Comparison of ENCODE assay signal across 39 mouse cellular contexts in the genomic region with DNA sequence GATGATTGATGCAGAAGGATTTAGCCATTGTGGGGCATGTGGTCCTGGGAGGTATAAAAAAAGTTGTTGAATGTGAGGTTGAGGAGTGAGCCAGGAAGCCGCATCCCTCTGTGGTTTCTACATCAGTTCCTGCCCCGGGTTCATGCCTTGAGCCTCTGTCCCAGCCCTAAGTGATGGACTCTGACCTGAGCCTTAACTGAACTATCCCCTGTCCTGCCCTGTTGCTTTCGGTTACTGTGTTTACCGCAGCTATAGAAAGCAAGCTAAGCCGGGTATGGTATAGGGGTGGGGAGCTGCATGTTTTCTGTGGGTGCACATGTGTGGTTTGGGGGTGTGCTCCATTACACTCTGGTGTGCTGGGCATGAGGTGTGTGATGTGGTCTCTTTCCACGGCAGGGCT. TPM values are rescaled to one million over a fixed set of nuclear protein-coding genes. Genes with fewer than 3 reads are reported as not detected.
A peak's percentile ranks its signal among the peaks of the same experiment; 100 is the strongest.
DNase-seq lines count a peak whose midpoint lies in the region; ATAC-seq and TF ChIP-seq lines count a peak whose summit lies in the region.
"Had no signal": no experiment of that assay in that cellular context is flagged by ENCODE, and none has a peak within 500 bp of the region (broad histone marks: within the 10 kb centered on the region; RNA-seq: fewer than 3 reads in every experiment).

No protein-coding gene starts in this region.

- H3K27me3 ChIP-seq in liver, embryonic 11.5 days (replicated peaks; ENCODE audit: control insufficient read depth, insufficient read depth, low read length): peaks cover 4% of the 10 kb centered on the region; the same call in 1 of the 2 replicates
- H3K27me3 ChIP-seq in liver, postnatal 0 days (ENCODE audit: insufficient read depth, low read length): no peaks in the 10 kb centered on the region
- H3K27me3 ChIP-seq: limb, embryonic 13.5 days; midbrain, embryonic 13.5 days; neural tube, embryonic 15.5 days had no signal

- H3K4me2 ChIP-seq in liver, embryonic 11.5 days: no peak overlapping the region
- no peak overlapping the region for H3K4me2 ChIP-seq in liver, postnatal 0 days (ENCODE audit: low read depth, low read length)
- H3K4me2 ChIP-seq: heart, embryonic 11.5 days had no signal

- no peaks in the 10 kb centered on the region for H3K36me3 ChIP-seq in liver, embryonic 11.5 days (ENCODE audit: control insufficient read depth, insufficient read depth, low read length)
- H3K36me3 ChIP-seq in liver, postnatal 0 days (replicated peaks; ENCODE audit: insufficient read depth, low read length): no peaks in the 10 kb centered on the region
- H3K36me3 ChIP-seq: forebrain, embryonic 12.5 days; G1E; hindbrain, embryonic 13.5 days; limb, embryonic 13.5 days; liver, embryonic 15.5 days; midbrain, embryonic 13.5 days; neural tube, embryonic 15.5 days had no signal

- peaks cover 3% of the 10 kb centered on the region; the same call in 1 of the 2 replicates for H3K4me1 ChIP-seq in liver, embryonic 11.5 days (replicated peaks; ENCODE audit: control insufficient read depth, insufficient read depth, low read length)
- H3K4me1 ChIP-seq in liver, postnatal 0 days (ENCODE audit: insufficient read depth): peaks cover 13% of the 10 kb centered on the region

- 56% methylated on average over 6 of the region's 6 CpGs for WGBS in liver, embryonic 11.5 days
- WGBS in liver, postnatal 0 days (ENCODE audit: insufficient replicate concordance): 33% methylated on average over 6 of the region's 6 CpGs

- no peak for DNase-seq in liver, embryonic 11.5 days (ENCODE audit: low spot score)
- DNase-seq in liver: no peak
- no peak for DNase-seq in liver, postnatal 0 days
- peak; percentile 25 for DNase-seq in yolk sac, embryonic 10.5 days (ENCODE audit: low spot score)
- DNase-seq in urinary bladder, postnatal 25 days (ENCODE audit: low spot score): no peak
- no peak for DNase-seq in thymus, postnatal 0 days (ENCODE audit: low spot score)
- no peak for DNase-seq in kidney, postnatal 4 days
- DNase-seq: adrenal gland, postnatal 10 days; cerebellum, adult 11 months; cerebellum, adult 9-11 months; gastrocnemius, postnatal 14 days; heart, adult 18-20 months; heart, postnatal 36 days; kidney, adult 2 months; kidney, postnatal 36 days; lung, postnatal 36 days; retina, postnatal 1 day; spleen, adult 18-20 months; thymus, postnatal 25 days had no signal

- peak; percentile 27; the same call in 1 of the 2 replicates for ATAC-seq in liver, embryonic 11.5 days (replicated peaks; ENCODE audit: low FRiP score)
- ATAC-seq in common myeloid progenitor, adult 5-6 weeks (replicated peaks; ENCODE audit: low read depth, poor library complexity, severe bottlenecking): peak; percentile 36
- ATAC-seq in liver, postnatal 0 days: peak; percentile 61
- ATAC-seq: inflammation-experienced regulatory T-cells, adult 6 months had no signal

- TF ChIP-seq CTCF in liver, postnatal 0 days (IDR thresholded peaks at IDR 0.05; ENCODE audit: low read depth): no peak

- no peak for TF ChIP-seq EP300 in liver, postnatal 0 days (IDR thresholded peaks at IDR 0.05; ENCODE audit: low read depth)

- no peak overlapping the region for H3K27ac ChIP-seq in liver, embryonic 11.5 days (ENCODE audit: low read depth, low read length)
- H3K27ac ChIP-seq in liver, postnatal 0 days (ENCODE audit: low read depth): no peak overlapping the region
- H3K27ac ChIP-seq: forebrain, embryonic 12.5 days; hindbrain, embryonic 13.5 days; limb, embryonic 13.5 days; liver, embryonic 15.5 days; midbrain, embryonic 13.5 days; neural tube, embryonic 15.5 days had no signal

- H3K9me3 ChIP-seq in liver, embryonic 11.5 days (ENCODE audit: control insufficient read depth, low read length): no peaks in the 10 kb centered on the region
- H3K9me3 ChIP-seq in liver, postnatal 0 days (ENCODE audit: low read length): no peaks in the 10 kb centered on the region
- H3K9me3 ChIP-seq: forebrain, embryonic 12.5 days; G1E; hindbrain, embryonic 13.5 days; limb, embryonic 13.5 days; liver, embryonic 15.5 days; midbrain, embryonic 13.5 days; neural tube, embryonic 15.5 days had no signal

- H3K4me3 ChIP-seq in liver, embryonic 11.5 days (ENCODE audit: low read depth, low read length): no peak overlapping the region
- H3K4me3 ChIP-seq in liver, postnatal 0 days (ENCODE audit: low read depth, low read length): no peak overlapping the region
- H3K4me3 ChIP-seq: forebrain, embryonic 12.5 days; hindbrain, embryonic 13.5 days; limb, embryonic 13.5 days; liver, embryonic 15.5 days; midbrain, embryonic 13.5 days had no signal

- H3K9ac ChIP-seq in liver, embryonic 11.5 days (ENCODE audit: low read depth, low read length): no peak overlapping the region
- no peak overlapping the region for H3K9ac ChIP-seq in liver, postnatal 0 days (replicated peaks)
- H3K9ac ChIP-seq: forebrain, embryonic 12.5 days; hindbrain, embryonic 13.5 days; limb, embryonic 13.5 days; liver, embryonic 15.5 days; midbrain, embryonic 13.5 days; neural tube, embryonic 15.5 days had no signal

RNA-seq across cellular contexts. Expression of gene Mag, which starts 4.9 kb away (rescaled TPM):
- polyA plus RNA-seq in liver, embryonic 11.5 days (2014; fragmentation: Nextera tagmentation; extraction: Ambion mirVana): 0.08 and 0.23 TPM in 2 replicates
- not detected in 2 replicates for total RNA-seq in common myeloid progenitor, adult 5-6 weeks (2017)
- 0.47 and 0.51 TPM in 2 replicates for polyA plus RNA-seq in liver, postnatal 0 days (2015; fragmentation: Nextera tagmentation; extraction: Ambion mirVana)
- 0.42 and 0.46 TPM in 2 replicates for polyA plus RNA-seq in thymus, postnatal 0 days (2015; fragmentation: Nextera tagmentation; extraction: Ambion mirVana)
- total RNA-seq: G1E; heart, postnatal 36 days had no signal
- polyA plus RNA-seq: G1E; inflammation-experienced regulatory T-cells, adult 6 months had no signal

RNA-seq across cellular contexts. Expression of gene Hamp2, which starts 14.7 kb away (rescaled TPM):
- polyA plus RNA-seq in liver, embryonic 11.5 days (2014; fragmentation: Nextera tagmentation; extraction: Ambion mirVana): not detected in 2 replicates
- not detected in 2 replicates for total RNA-seq in common myeloid progenitor, adult 5-6 weeks (2017)
- polyA plus RNA-seq in liver, postnatal 0 days (2015; fragmentation: Nextera tagmentation; extraction: Ambion mirVana): 0.49 TPM in 1 of 2 replicates, not detected in the other
- polyA plus RNA-seq in thymus, postnatal 0 days (2015; fragmentation: Nextera tagmentation; extraction: Ambion mirVana): 2.1 TPM in 2 replicates
- total RNA-seq: G1E; gastrocnemius, postnatal 14 days; layer of hippocampus, adult 8-10 months; layer of hippocampus, postnatal 25 days; left cerebral cortex, adult 8-10 months; left cerebral cortex, postnatal 36 days; megakaryocyte-erythroid progenitor cell, adult 5-6 weeks had no signal
- polyA plus RNA-seq: embryonic facial prominence, embryonic 14.5 days; forebrain, embryonic 12.5 days; G1E; heart, embryonic 11.5 days; heart, embryonic 16.5 days; hindbrain, embryonic 13.5 days; inflammation-experienced regulatory T-cells, adult 6 months; kidney, adult 2 months; kidney, embryonic 16.5 days; limb, embryonic 13.5 days; liver, embryonic 15.5 days; lung, embryonic 16.5 days; midbrain, embryonic 13.5 days; neural tube, embryonic 15.5 days; stomach, embryonic 16.5 days had no signal

RNA-seq across cellular contexts. Expression of gene Cd22, which starts 29.6 kb away (rescaled TPM):
- 0.07 TPM in 1 of 2 replicates, not detected in the other for polyA plus RNA-seq in liver, embryonic 11.5 days (2014; fragmentation: Nextera tagmentation; extraction: Ambion mirVana)
- 0.29 and 7.6 TPM in 2 replicates for total RNA-seq in common myeloid progenitor, adult 5-6 weeks (2017)
- polyA plus RNA-seq in liver, postnatal 0 days (2015; fragmentation: Nextera tagmentation; extraction: Ambion mirVana): 1.5 and 2.2 TPM in 2 replicates
- polyA plus RNA-seq in thymus, postnatal 0 days (2015; fragmentation: Nextera tagmentation; extraction: Ambion mirVana): 0.40 and 0.99 TPM in 2 replicates
- total RNA-seq: layer of hippocampus, postnatal 25 days; left cerebral cortex, postnatal 36 days had no signal
- polyA plus RNA-seq: forebrain, embryonic 12.5 days; G1E; heart, embryonic 11.5 days; hindbrain, embryonic 13.5 days; midbrain, embryonic 13.5 days had no signal

RNA-seq across cellular contexts. Expression of gene Hamp, which starts 34.1 kb away (rescaled TPM):
- polyA plus RNA-seq in liver, embryonic 11.5 days (2014; fragmentation: Nextera tagmentation; extraction: Ambion mirVana): not detected in 2 replicates
- not detected in 2 replicates for total RNA-seq in common myeloid progenitor, adult 5-6 weeks (2017)
- polyA plus RNA-seq in liver, postnatal 0 days (2015; fragmentation: Nextera tagmentation; extraction: Ambion mirVana): 142 and 248 TPM in 2 replicates
- 2.4 and 2.9 TPM in 2 replicates for polyA plus RNA-seq in thymus, postnatal 0 days (2015; fragmentation: Nextera tagmentation; extraction: Ambion mirVana)
- total RNA-seq: G1E; gastrocnemius, postnatal 14 days; layer of hippocampus, adult 8-10 months; layer of hippocampus, postnatal 25 days; left cerebral cortex, postnatal 36 days; megakaryocyte-erythroid progenitor cell, adult 5-6 weeks had no signal
- polyA plus RNA-seq: embryonic facial prominence, embryonic 14.5 days; forebrain, embryonic 12.5 days; G1E; heart, embryonic 11.5 days; heart, embryonic 16.5 days; hindbrain, embryonic 13.5 days; inflammation-experienced regulatory T-cells, adult 6 months; kidney, adult 2 months; kidney, embryonic 16.5 days; limb, embryonic 13.5 days; lung, embryonic 16.5 days; midbrain, embryonic 13.5 days; neural tube, embryonic 15.5 days had no signal

RNA-seq across cellular contexts. Expression of gene Usf2, which starts 46.8 kb away (rescaled TPM):
- polyA plus RNA-seq in liver, embryonic 11.5 days (2014; fragmentation: Nextera tagmentation; extraction: Ambion mirVana): 17.8 and 19.9 TPM in 2 replicates
- total RNA-seq in common myeloid progenitor, adult 5-6 weeks (2017): 130 and 138 TPM in 2 replicates
- polyA plus RNA-seq in liver, postnatal 0 days (2015; fragmentation: Nextera tagmentation; extraction: Ambion mirVana): 11.6 and 12.0 TPM in 2 replicates
- polyA plus RNA-seq in thymus, postnatal 0 days (2015; fragmentation: Nextera tagmentation; extraction: Ambion mirVana): 20.7 and 23.6 TPM in 2 replicates
